Mouse (Mus musculus) liver, adult 2 months (tissue): ENCODE data around the gene Olfr1134. TPM values are rescaled to one million over a fixed set of nuclear protein-coding genes. Genes with fewer than 3 reads are reported as not detected.

Experiments used
- DNase-seq: peaks from one replicate; pipeline ENCODE4 v3.0.0-alpha.2; 2011; ENCODE audit warnings: low read depth, low spot score; ENCODE audit errors: extremely low read depth
- H3K27ac ChIP-seq: fragments of 200-500 bp; replicated peaks from 2 replicates; pipeline ENCODE4 v1.5.1; 2012; ENCODE audit warnings: low read depth, mild to moderate bottlenecking, control low read depth, inconsistent platforms, low read length; ENCODE audit not compliant: insufficient read depth
- H3K27me3 ChIP-seq: fragments of 200-500 bp; 2 replicates; pipeline ENCODE4 v1.6.1; 2012; ENCODE audit warnings: mild to moderate bottlenecking, moderate library complexity, low read length, inconsistent platforms; ENCODE audit not compliant: control insufficient read depth, insufficient read depth
- H3K36me3 ChIP-seq: fragments of 200-500 bp; 2 replicates; pipeline ENCODE4 v1.6.1; 2012; ENCODE audit warnings: low read length, inconsistent platforms; ENCODE audit not compliant: control insufficient read depth, insufficient read depth
- H3K4me1 ChIP-seq: fragments of 200-500 bp; 2 replicates; pipeline ENCODE4 v1.6.1; 2011; ENCODE audit warnings: low read length; ENCODE audit not compliant: control insufficient read depth, insufficient read depth
- H3K4me3 ChIP-seq: fragments of 200-500 bp; 2 replicates; pipeline ENCODE4 v1.5.1; 2011; ENCODE audit warnings: low read depth, mild to moderate bottlenecking, control low read depth, low read length, moderate library complexity; ENCODE audit not compliant: insufficient read depth
- H3K79me2 ChIP-seq: fragments of 200-500 bp; 2 replicates; pipeline ENCODE4 v1.6.1; 2012; ENCODE audit warnings: inconsistent platforms, mild to moderate bottlenecking, low read length, moderate library complexity; ENCODE audit not compliant: control insufficient read depth, insufficient read depth
- H3K9ac ChIP-seq: fragments of 200-500 bp; 2 replicates; pipeline ENCODE4 v1.6.1; 2012; ENCODE audit warnings: low read depth, mild to moderate bottlenecking, control low read depth, inconsistent platforms, low read length
- CTCF ChIP-seq: fragments of 200-500 bp; IDR thresholded peaks from 2 replicates; pipeline ENCODE4 v1.5.1; 2011; ENCODE audit warnings: low read depth, low read length, control low read depth
- POLR2A ChIP-seq: fragments of 200-500 bp; IDR thresholded peaks from 2 replicates; pipeline ENCODE4 v1.6.1; 2011; ENCODE audit warnings: low read length, control low read depth; ENCODE audit not compliant: insufficient read depth; ENCODE audit errors: extremely low read depth
- WGBS: fragments of 180-500 bp; shearing (Covaris S2); methylation state at CpG from one replicate; pipeline ENCODE4 v1.1.7; 2018; 5-methylcytosine and 5-hydroxymethylcytosine counted together
- polyA plus RNA-seq: library from polyadenylated mRNA; depleted of rRNA; stranded (reverse); fragments of >200 nt; gene quantifications from 2 replicates; pipeline ENCODE4 v1.2.3, GENCODE M21; 2012; rRNA removed
- total RNA-seq: library from RNA; depleted of rRNA; stranded (reverse); fragments of >200 nt; gene quantifications from 2 replicates; pipeline ENCODE4 v1.2.3, GENCODE M21; 2014; rRNA removed

Gene Olfr1134
- total RNA-seq: not detected in 2 replicates
- polyA plus RNA-seq: not detected in 2 replicates

GRCm38 (mm10) chr2:87658360-87658759, at the start of gene Olfr1134:
TSS of gene Olfr1134 (minus strand) at chr2:87658460.
- 71% methylated on average over 2 of the region's 2 CpGs for WGBS
- Histone ChIP-seq H3K79me2 (no peaks in the 10 kb centered on the region), H3K36me3 (no peaks in the 10 kb centered on the region), H3K4me1 (no peaks in the 10 kb centered on the region), H3K4me3 (no peak within 1 kb of the TSS), H3K27ac (no peak within 1 kb of the TSS), H3K27me3 (no peaks in the 10 kb centered on the region), H3K9ac (no peak within 1 kb of the TSS)
- no peak for DNase-seq
- TF ChIP-seq CTCF (no peak), POLR2A (no peak)

GRCm38 (mm10) chr2:87693847-87694246, 35.6 kb upstream of the Olfr1134 start, which contains the start of gene Olfr1136:
TSS of gene Olfr1136 (minus strand) at chr2:87693947.
- Histone ChIP-seq H3K9ac (no peak within 1 kb of the TSS), H3K79me2 (no peaks in the 10 kb centered on the region), H3K36me3 (no peaks in the 10 kb centered on the region), H3K4me1 (no peaks in the 10 kb centered on the region), H3K27ac (no peak within 1 kb of the TSS), H3K27me3 (no peaks in the 10 kb centered on the region), H3K4me3 (no peak within 1 kb of the TSS)
- TF ChIP-seq CTCF (no peak), POLR2A (no peak)
- no peak for DNase-seq

GRCm38 (mm10) chr2:87673564-87673963, 15.3 kb upstream of the Olfr1134 start, which contains the start of gene Olfr1135:
TSS of gene Olfr1135 (minus strand) at chr2:87673664.
- no peak for TF ChIP-seq CTCF
- TF ChIP-seq POLR2A: no peak
- Histone ChIP-seq H3K4me3 (no peak within 1 kb of the TSS), H3K27ac (no peak within 1 kb of the TSS), H3K9ac (no peak within 1 kb of the TSS), H3K27me3 (no peaks in the 10 kb centered on the region), H3K79me2 (no peaks in the 10 kb centered on the region), H3K36me3 (no peaks in the 10 kb centered on the region), H3K4me1 (no peaks in the 10 kb centered on the region)
- DNase-seq: no peak
- 6% methylated on average over 1 of the region's 1 CpGs for WGBS

- DNase-seq: no peak
- no peaks in the 10 kb centered on the region for H3K27me3 ChIP-seq
- H3K79me2 ChIP-seq: no peaks in the 10 kb centered on the region
- TF ChIP-seq POLR2A (no peak), CTCF (no peak)
- H3K27ac ChIP-seq: no peak within 1 kb of the TSS
- H3K9ac ChIP-seq: no peak within 1 kb of the TSS
- no peak within 1 kb of the TSS for H3K4me3 ChIP-seq
- H3K36me3 ChIP-seq: no peaks in the 10 kb centered on the region
- H3K4me1 ChIP-seq: no peaks in the 10 kb centered on the region
Observed at GRCm38 (mm10) chr2:87647274-87647673, 11.0 kb downstream of the Olfr1134 start, which contains the start of gene Olfr1133. TSS of gene Olfr1133 (minus strand) at chr2:87647374.

- no peak for DNase-seq
- Histone ChIP-seq H3K27ac (no peak overlapping the region), H3K4me3 (no peak overlapping the region), H3K27me3 (no peaks in the 10 kb centered on the region), H3K4me1 (no peaks in the 10 kb centered on the region), H3K79me2 (no peaks in the 10 kb centered on the region), H3K36me3 (no peaks in the 10 kb centered on the region), H3K9ac (no peak overlapping the region)
- TF ChIP-seq CTCF (no peak), POLR2A (no peak)
Observed at GRCm38 (mm10) chr2:87642441-87642840, 15.8 kb downstream of the Olfr1134 start.

GRCm38 (mm10) chr2:87637435-87637834, 20.8 kb downstream of the Olfr1134 start, which contains the start of gene Olfr1132:
TSS of gene Olfr1132 (minus strand) at chr2:87637535.
- Histone ChIP-seq H3K79me2 (no peaks in the 10 kb centered on the region), H3K9ac (no peak within 1 kb of the TSS), H3K4me3 (no peak within 1 kb of the TSS), H3K4me1 (no peaks in the 10 kb centered on the region), H3K36me3 (no peaks in the 10 kb centered on the region), H3K27me3 (no peaks in the 10 kb centered on the region), H3K27ac (no peak within 1 kb of the TSS)
- no peak for DNase-seq
- TF ChIP-seq CTCF (no peak), POLR2A (no peak)
